Mouse (Mus musculus): ENCODE data around the gene Adgrl2. TPM values are rescaled to one million over a fixed set of nuclear protein-coding genes. Genes with fewer than 3 reads are reported as not detected.

The Adgrl2 gene
- polyA plus RNA-seq, 1 experiment from 2014 or later: 132 TPM

GRCm38 (mm10) chr3:148854306-148854910, 135.9 kb downstream of the Adgrl2 start:
- Histone ChIP-seq H3K4me3 (replicated peaks; ENCODE audit: low read length) (no peak overlapping the region), H3K27ac (ENCODE audit: low read length) (no peak overlapping the region), H3K27me3 (replicated peaks; ENCODE audit: control insufficient read depth, insufficient read depth, low read length) (no peaks in the 10 kb centered on the region), H3K9me3 (ENCODE audit: control insufficient read depth, low read length) (no peaks in the 10 kb centered on the region), H3K4me1 (replicated peaks; ENCODE audit: control insufficient read depth, insufficient read depth, low read length) (peaks cover 18% of the 10 kb centered on the region), H3K9ac (replicated peaks; ENCODE audit: low read depth, low read length) (no peak overlapping the region), H3K4me2 (ENCODE audit: low read length) (peak overlapping the region; percentile 20), H3K36me3 (ENCODE audit: control insufficient read depth, insufficient read depth) (peaks cover 9% of the 10 kb centered on the region; the same call in 1 of the 2 replicates)
- WGBS: 11% methylated on average over 12 of the region's 12 CpGs
- ATAC-seq: peak; percentile 65

DNA sequence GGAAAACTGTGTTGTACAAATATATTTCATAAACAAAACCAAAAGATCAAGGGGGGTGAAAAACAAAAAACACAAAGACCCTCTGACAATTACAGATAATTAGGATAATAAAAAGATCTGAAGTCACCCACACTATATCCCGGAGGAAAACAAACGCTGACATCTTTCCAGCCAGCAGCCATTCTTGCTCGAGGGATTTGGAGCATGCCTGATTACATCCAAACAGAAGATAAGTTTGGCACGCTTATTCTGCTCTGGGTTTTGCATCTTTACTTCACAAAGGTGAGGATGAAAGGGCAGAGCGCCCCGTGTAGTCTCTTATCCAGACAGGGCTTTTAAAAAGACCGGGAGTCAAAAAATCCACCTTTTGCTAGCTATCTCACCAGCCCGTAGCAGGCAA, 137.0 kb downstream of the Adgrl2 start:
- H3K9me3 ChIP-seq (ENCODE audit: control insufficient read depth, low read length): no peaks in the 10 kb centered on the region
- peaks cover 18% of the 10 kb centered on the region for H3K4me1 ChIP-seq (replicated peaks; ENCODE audit: control insufficient read depth, insufficient read depth, low read length)
- no peak overlapping the region for H3K9ac ChIP-seq (replicated peaks; ENCODE audit: low read depth, low read length)
- H3K36me3 ChIP-seq (ENCODE audit: control insufficient read depth, insufficient read depth): peaks cover 9% of the 10 kb centered on the region; the same call in 1 of the 2 replicates
- peak overlapping the region; percentile 34 for H3K4me2 ChIP-seq (ENCODE audit: low read length)
- no peak overlapping the region for H3K4me3 ChIP-seq (replicated peaks; ENCODE audit: low read length)
- WGBS: 6% methylated on average over 8 of the region's 8 CpGs
- H3K27ac ChIP-seq (ENCODE audit: low read length): no peak overlapping the region
- H3K27me3 ChIP-seq (replicated peaks; ENCODE audit: control insufficient read depth, insufficient read depth, low read length): no peaks in the 10 kb centered on the region
- ATAC-seq: no peak

GRCm38 (mm10) chr3:148852556-148852955, 137.8 kb downstream of the Adgrl2 start:
- Histone ChIP-seq H3K9me3 (ENCODE audit: control insufficient read depth, low read length) (no peaks in the 10 kb centered on the region), H3K4me3 (replicated peaks; ENCODE audit: low read length) (no peak overlapping the region), H3K4me1 (replicated peaks; ENCODE audit: control insufficient read depth, insufficient read depth, low read length) (peaks cover 18% of the 10 kb centered on the region), H3K36me3 (ENCODE audit: control insufficient read depth, insufficient read depth) (peaks cover 9% of the 10 kb centered on the region; the same call in 1 of the 2 replicates), H3K27me3 (replicated peaks; ENCODE audit: control insufficient read depth, insufficient read depth, low read length) (no peaks in the 10 kb centered on the region), H3K9ac (replicated peaks; ENCODE audit: low read depth, low read length) (no peak overlapping the region), H3K27ac (ENCODE audit: low read length) (no peak overlapping the region), H3K4me2 (ENCODE audit: low read length) (no peak overlapping the region)
- 58% methylated on average over 12 of the region's 12 CpGs for WGBS
- ATAC-seq: 0 out of 2 replicates have a peak, but pooled peaks have one; percentile 16

GRCm38 (mm10) chr3:148850821-148851220, 139.5 kb downstream of the Adgrl2 start:
- Histone ChIP-seq H3K36me3 (ENCODE audit: control insufficient read depth, insufficient read depth) (peaks cover 14% of the 10 kb centered on the region), H3K27me3 (replicated peaks; ENCODE audit: control insufficient read depth, insufficient read depth, low read length) (no peaks in the 10 kb centered on the region), H3K4me1 (replicated peaks; ENCODE audit: control insufficient read depth, insufficient read depth, low read length) (peaks cover 18% of the 10 kb centered on the region), H3K4me2 (ENCODE audit: low read length) (no peak overlapping the region), H3K4me3 (replicated peaks; ENCODE audit: low read length) (no peak overlapping the region), H3K9ac (replicated peaks; ENCODE audit: low read depth, low read length) (no peak overlapping the region), H3K27ac (ENCODE audit: low read length) (no peak overlapping the region), H3K9me3 (ENCODE audit: control insufficient read depth, low read length) (no peaks in the 10 kb centered on the region)
- WGBS: 91% methylated on average over 4 of the region's 4 CpGs
- ATAC-seq: no peak

DNA sequence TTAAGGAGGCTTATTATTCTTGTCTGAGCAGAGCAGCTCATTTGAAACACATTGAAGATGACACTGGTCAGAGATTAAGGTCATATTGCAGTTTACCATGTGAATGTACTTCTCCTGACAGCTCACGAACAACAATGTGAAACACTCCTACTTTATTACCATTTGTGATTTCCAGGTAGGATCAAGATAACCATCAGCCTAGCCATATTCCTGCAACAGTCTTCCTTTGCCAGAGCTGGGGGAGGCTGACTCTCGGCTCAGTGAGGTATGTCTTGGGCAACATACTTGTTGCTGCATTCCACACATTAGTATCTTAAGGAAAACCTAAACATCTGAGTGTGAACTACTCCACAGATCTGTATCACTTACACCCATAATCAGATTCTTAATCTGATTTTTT, 142.0 kb downstream of the Adgrl2 start:
- H3K4me1 ChIP-seq (replicated peaks; ENCODE audit: control insufficient read depth, insufficient read depth, low read length): peaks cover 7% of the 10 kb centered on the region
- H3K4me3 ChIP-seq (replicated peaks; ENCODE audit: low read length): no peak overlapping the region
- no peak overlapping the region for H3K9ac ChIP-seq (replicated peaks; ENCODE audit: low read depth, low read length)
- H3K9me3 ChIP-seq (ENCODE audit: control insufficient read depth, low read length): no peaks in the 10 kb centered on the region
- 89% methylated on average over 2 of the region's 2 CpGs for WGBS
- no peak for ATAC-seq
- peaks cover 17% of the 10 kb centered on the region for H3K36me3 ChIP-seq (ENCODE audit: control insufficient read depth, insufficient read depth)
- no peak overlapping the region for H3K4me2 ChIP-seq (ENCODE audit: low read length)
- H3K27me3 ChIP-seq (replicated peaks; ENCODE audit: control insufficient read depth, insufficient read depth, low read length): no peaks in the 10 kb centered on the region
- H3K27ac ChIP-seq (ENCODE audit: low read length): no peak overlapping the region

GRCm38 (mm10) chr3:148844182-148844581, 146.2 kb downstream of the Adgrl2 start:
- peaks cover 3% of the 10 kb centered on the region for H3K4me1 ChIP-seq (replicated peaks; ENCODE audit: control insufficient read depth, insufficient read depth, low read length)
- no peak overlapping the region for H3K4me3 ChIP-seq (replicated peaks; ENCODE audit: low read length)
- H3K27me3 ChIP-seq (replicated peaks; ENCODE audit: control insufficient read depth, insufficient read depth, low read length): no peaks in the 10 kb centered on the region
- no peak overlapping the region for H3K4me2 ChIP-seq (ENCODE audit: low read length)
- WGBS: 83% methylated on average over 6 of the region's 6 CpGs
- H3K9me3 ChIP-seq (ENCODE audit: control insufficient read depth, low read length): no peaks in the 10 kb centered on the region
- peaks cover 8% of the 10 kb centered on the region; the same call in 1 of the 2 replicates for H3K36me3 ChIP-seq (ENCODE audit: control insufficient read depth, insufficient read depth)
- no peak for ATAC-seq
- no peak overlapping the region for H3K9ac ChIP-seq (replicated peaks; ENCODE audit: low read depth, low read length)
- H3K27ac ChIP-seq (ENCODE audit: low read length): no peak overlapping the region

DNA sequence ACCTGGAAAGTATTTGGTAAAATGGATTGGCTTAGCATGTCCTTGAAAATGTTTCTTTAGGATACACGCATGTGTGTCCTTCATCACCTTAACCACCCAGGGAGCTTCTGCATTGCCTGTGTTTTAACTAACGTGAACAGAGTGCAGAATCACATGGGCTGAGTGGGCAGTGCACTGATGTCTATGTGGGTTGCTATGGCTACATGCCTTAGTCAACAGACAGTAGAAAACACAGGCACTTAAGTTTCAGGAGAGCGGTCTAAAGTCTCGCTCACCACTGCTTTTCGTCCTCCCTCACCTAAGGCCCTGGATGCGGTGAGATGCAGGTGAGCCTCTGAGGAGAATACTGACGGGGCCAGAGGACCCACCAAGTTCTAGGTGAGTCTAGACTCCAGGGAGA, 147.8 kb downstream of the Adgrl2 start:
- 82% methylated on average over 7 of the region's 7 CpGs for WGBS
- peaks cover 15% of the 10 kb centered on the region for H3K4me1 ChIP-seq (replicated peaks; ENCODE audit: control insufficient read depth, insufficient read depth, low read length)

DNA sequence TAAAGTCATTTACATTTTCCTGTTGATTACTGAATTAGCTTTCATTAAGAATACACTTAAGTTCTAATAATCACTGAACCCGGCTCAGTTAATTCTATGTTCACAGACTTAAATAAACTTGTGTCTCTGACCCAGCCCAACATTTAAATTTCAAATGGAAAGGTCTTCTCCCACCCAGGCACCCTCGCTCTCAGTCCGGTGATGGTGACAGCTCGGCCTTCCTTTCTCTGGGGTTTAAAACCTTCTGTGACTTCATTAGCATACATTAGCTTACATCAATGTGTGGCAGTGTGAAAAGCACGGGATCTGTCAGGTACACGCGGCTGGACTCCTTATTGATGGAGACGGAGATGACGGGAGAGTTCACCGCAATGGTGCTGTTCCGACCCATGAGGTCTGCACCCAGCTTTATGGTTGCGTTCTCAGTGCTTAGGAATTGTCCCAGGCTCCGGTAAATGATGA, 151.5 kb downstream of the Adgrl2 start:
- Histone ChIP-seq H3K27me3 (replicated peaks; ENCODE audit: control insufficient read depth, insufficient read depth, low read length) (no peaks in the 10 kb centered on the region), H3K4me3 (replicated peaks; ENCODE audit: low read length) (no peak overlapping the region), H3K27ac (ENCODE audit: low read length) (no peak overlapping the region), H3K4me2 (ENCODE audit: low read length) (peak overlapping the region; percentile 13), H3K9me3 (ENCODE audit: control insufficient read depth, low read length) (no peaks in the 10 kb centered on the region), H3K9ac (replicated peaks; ENCODE audit: low read depth, low read length) (no peak overlapping the region), H3K4me1 (replicated peaks; ENCODE audit: control insufficient read depth, insufficient read depth, low read length) (peaks cover 15% of the 10 kb centered on the region), H3K36me3 (ENCODE audit: control insufficient read depth, insufficient read depth) (peaks cover 19% of the 10 kb centered on the region)
- WGBS: 18% methylated on average over 13 of the region's 13 CpGs
- peak; percentile 51 for ATAC-seq

More for the DNA sequence above, 147.8 kb downstream of the Adgrl2 start:
- no peak overlapping the region for H3K4me2 ChIP-seq (ENCODE audit: low read length)
- H3K9me3 ChIP-seq (ENCODE audit: control insufficient read depth, low read length): no peaks in the 10 kb centered on the region
- H3K4me3 ChIP-seq (replicated peaks; ENCODE audit: low read length): no peak overlapping the region
- H3K36me3 ChIP-seq (ENCODE audit: control insufficient read depth, insufficient read depth): peaks cover 8% of the 10 kb centered on the region; the same call in 1 of the 2 replicates
- no peaks in the 10 kb centered on the region for H3K27me3 ChIP-seq (replicated peaks; ENCODE audit: control insufficient read depth, insufficient read depth, low read length)
- no peak overlapping the region for H3K9ac ChIP-seq (replicated peaks; ENCODE audit: low read depth, low read length)
- no peak for ATAC-seq
- no peak overlapping the region for H3K27ac ChIP-seq (ENCODE audit: low read length)

DNA sequence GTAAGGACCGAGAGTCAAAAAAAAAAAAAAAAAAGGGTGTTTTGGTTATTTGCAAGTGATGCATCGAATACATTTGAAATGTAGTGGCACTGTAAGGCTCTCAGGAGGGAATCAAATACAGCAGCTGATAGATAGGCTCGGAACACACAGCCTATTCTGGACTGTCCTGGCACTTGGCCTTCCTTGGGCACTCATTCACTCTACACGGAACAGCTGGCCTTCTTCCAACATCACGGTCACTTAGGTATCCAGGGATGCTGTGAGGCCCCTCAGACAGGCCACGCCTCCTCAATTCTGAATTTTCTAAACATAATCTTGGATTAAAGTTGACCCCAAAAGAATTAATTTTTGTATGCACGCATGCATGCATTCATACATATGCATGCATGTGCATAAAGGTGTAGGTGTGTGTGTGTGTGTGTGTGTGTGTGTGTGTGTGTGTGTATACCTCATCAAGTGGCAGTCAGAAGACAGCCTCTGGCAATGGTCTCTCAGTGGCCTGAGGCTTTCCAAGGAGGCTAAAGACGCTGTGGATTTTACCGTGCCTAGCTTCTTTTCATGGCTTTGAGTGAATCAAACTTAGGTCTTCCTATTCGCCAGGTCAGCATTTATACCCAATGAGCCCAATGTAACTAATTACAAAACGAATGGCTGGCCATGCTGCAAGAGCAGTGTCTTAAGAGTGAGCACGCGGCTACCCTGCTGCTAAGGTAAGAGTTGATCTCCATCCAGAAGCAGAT, 152.1 kb downstream of the Adgrl2 start:
- H3K9me3 ChIP-seq (ENCODE audit: control insufficient read depth, low read length): no peaks in the 10 kb centered on the region
- peaks cover 24% of the 10 kb centered on the region for H3K36me3 ChIP-seq (ENCODE audit: control insufficient read depth, insufficient read depth)
- no peaks in the 10 kb centered on the region for H3K27me3 ChIP-seq (replicated peaks; ENCODE audit: control insufficient read depth, insufficient read depth, low read length)
- H3K27ac ChIP-seq (ENCODE audit: low read length): no peak overlapping the region
- peak; percentile 59 for ATAC-seq
- no peak overlapping the region for H3K4me2 ChIP-seq (ENCODE audit: low read length)
- H3K9ac ChIP-seq (replicated peaks; ENCODE audit: low read depth, low read length): no peak overlapping the region
- no peak overlapping the region for H3K4me3 ChIP-seq (replicated peaks; ENCODE audit: low read length)
- H3K4me1 ChIP-seq (replicated peaks; ENCODE audit: control insufficient read depth, insufficient read depth, low read length): peaks cover 15% of the 10 kb centered on the region
- WGBS: 34% methylated on average over 13 of the region's 13 CpGs

All from forebrain, embryonic 16.5 days (tissue).